Mouse (Mus musculus): ENCODE results near the gene Stk11ip.

Stk11ip gene

GRCm38 (mm10) chr1:75521321-75522031, at the start of gene Stk11ip:
Gene Stk11ip, plus strand, starts transcription at chr1:75521529.
- DNase-seq = peak; percentile 94 to 96

- peak in 1 of 2 experiments; percentile 21 for DNase-seq
Measured at GRCm38 (mm10) chr1:75476441-75476840, 44.9 kb upstream of the Stk11ip start.

GRCm38 (mm10) chr1:75477264-75477965, 43.9 kb upstream of the Stk11ip start:
- peak; percentile 84 to 88 for DNase-seq

- DNase-seq = no peak
Measured at GRCm38 (mm10) chr1:75477966-75478290, 43.4 kb upstream of the Stk11ip start.

GRCm38 (mm10) chr1:75478497-75478896, 42.8 kb upstream of the Stk11ip start:
- peak; percentile 59 to 82 for DNase-seq

- DNase-seq = peak; percentile 98
Measured at GRCm38 (mm10) chr1:75478916-75479634, 42.3 kb upstream of the Stk11ip start, which contains the start of the genes Chpf and Tmem198. Gene Chpf, minus strand, starts transcription at chr1:75479307. Gene Tmem198, plus strand, starts transcription at chr1:75479532.

GRCm38 (mm10) chr1:75479635-75479989, 41.7 kb upstream of the Stk11ip start:
- DNase-seq = no peak

- peak in 1 of 2 experiments; percentile 23 for DNase-seq
Measured at GRCm38 (mm10) chr1:75480036-75480435, 41.3 kb upstream of the Stk11ip start.

GRCm38 (mm10) chr1:75480735-75481134, 40.6 kb upstream of the Stk11ip start:
- no peak for DNase-seq

GRCm38 (mm10) chr1:75486561-75486960, 34.8 kb upstream of the Stk11ip start:
- peak in 1 of 2 experiments; percentile 19 for DNase-seq

GRCm38 (mm10) chr1:75487040-75487404, 34.3 kb upstream of the Stk11ip start:
- DNase-seq = no peak

- DNase-seq = peak; percentile 73 to 75
Measured at GRCm38 (mm10) chr1:75487405-75488161, 33.7 kb upstream of the Stk11ip start.

GRCm38 (mm10) chr1:75490785-75491551, 30.4 kb upstream of the Stk11ip start:
- no peak for DNase-seq

GRCm38 (mm10) chr1:75492579-75493170, 28.7 kb upstream of the Stk11ip start:
- no peak for DNase-seq

- peak; percentile 35 to 50 for DNase-seq
Measured at GRCm38 (mm10) chr1:75494878-75495548, 26.3 kb upstream of the Stk11ip start.

GRCm38 (mm10) chr1:75498897-75499296, 22.4 kb upstream of the Stk11ip start:
- DNase-seq = no peak

GRCm38 (mm10) chr1:75499441-75499840, 21.9 kb upstream of the Stk11ip start:
- no peak for DNase-seq

- DNase-seq = peak in 1 of 2 experiments; percentile 16
Measured at GRCm38 (mm10) chr1:75501905-75502304, 19.4 kb upstream of the Stk11ip start.

GRCm38 (mm10) chr1:75502945-75503650, 18.2 kb upstream of the Stk11ip start:
- DNase-seq = peak in 1 of 2 experiments; percentile 19

GRCm38 (mm10) chr1:75503651-75503980, 17.7 kb upstream of the Stk11ip start:
- DNase-seq = peak in 1 of 2 experiments; percentile 22
